Comparison of ENCODE assay signal across 20 mouse cellular contexts in the genomic region with DNA sequence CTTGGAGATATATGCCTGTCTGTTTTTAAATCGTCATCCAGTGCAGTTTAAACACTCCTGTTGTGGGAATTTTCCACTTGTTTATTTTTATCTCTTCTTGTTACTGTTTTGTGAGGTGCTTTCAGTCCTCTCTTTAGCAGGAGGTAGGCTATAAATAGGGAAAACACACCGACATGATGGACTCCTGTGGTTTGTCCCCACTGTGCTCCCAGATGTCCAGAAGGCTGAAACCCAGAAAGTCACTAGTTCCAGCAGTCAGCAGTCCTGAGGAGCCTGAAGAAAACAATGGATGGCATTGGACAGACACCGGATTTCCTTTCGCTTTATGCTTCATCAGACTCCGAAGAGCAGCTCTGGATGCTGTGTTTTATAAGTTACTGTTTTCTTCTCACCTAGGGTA. TPM values are rescaled to one million over a fixed set of nuclear protein-coding genes. Genes with fewer than 3 reads are reported as not detected.
DNase-seq lines count a peak whose midpoint lies in the region; TF ChIP-seq lines count a peak whose summit lies in the region.
"Had no signal": no experiment of that assay in that cellular context is flagged by ENCODE, and none has a peak within 500 bp of the region (broad histone marks: within the 10 kb centered on the region; RNA-seq: fewer than 3 reads in every experiment).

No protein-coding gene starts in this region.

- H3K27me3 ChIP-seq in cerebellum, adult 2 months (ENCODE audit: control insufficient read depth, insufficient read depth, low read length), result no peaks in the 10 kb centered on the region
- H3K27me3 ChIP-seq: CH12.LX; forebrain, embryonic 13.5 days; heart, embryonic 15.5 days; intestine, embryonic 15.5 days; Patski had no signal

- peak; percentile 78 for DNase-seq in cerebellum, adult 11 months
- DNase-seq in cerebellum, adult 2 months, result peak; percentile 91 to 96
- peak; percentile 47 to 66 for DNase-seq in cerebellum, postnatal 10 days
- DNase-seq in left cerebral cortex, adult 18-20 months (ENCODE audit: low spot score in 2 of 2), result no peak
- DNase-seq in spleen, postnatal 36 days (ENCODE audit: low spot score in 2 of 2), result no peak
- DNase-seq in gastrocnemius, postnatal 4 days (ENCODE audit: low spot score in 2 of 2), result no peak
- DNase-seq: adrenal gland, postnatal 14 days; forebrain, postnatal 0 days; gastrocnemius, postnatal 36 days; heart, adult 18-20 months; kidney, adult 18-20 months had no signal

- no peak overlapping the region for H3K4me3 ChIP-seq in cerebellum, adult 2 months (replicated peaks; ENCODE audit: insufficient read depth, low read depth, low read length)
- H3K4me3 ChIP-seq: embryonic facial prominence, embryonic 10.5 days; forebrain, embryonic 13.5 days; heart, embryonic 15.5 days; hindbrain, embryonic 10.5 days; intestine, embryonic 15.5 days had no signal

- H3K27ac ChIP-seq in cerebellum, adult 2 months (ENCODE audit: insufficient read depth, low read length), result peak overlapping the region; percentile 91
- H3K27ac ChIP-seq: embryonic facial prominence, embryonic 10.5 days; forebrain, embryonic 13.5 days; heart, embryonic 15.5 days; hindbrain, embryonic 10.5 days; hindbrain, embryonic 14.5 days; intestine, embryonic 15.5 days had no signal

- 0 out of 2 replicates have a peak, but pooled peaks have one; percentile 15 for TF ChIP-seq POLR2A in cerebellum, adult 2 months (IDR thresholded peaks at IDR 0.05; ENCODE audit: borderline replicate concordance, insufficient read depth, low read length)

- TF ChIP-seq CTCF in cerebellum, adult 2 months (IDR thresholded peaks at IDR 0.05; ENCODE audit: borderline replicate concordance, insufficient read depth, low read depth, low read length), result no peak

- 9% methylated on average over 5 of the region's 5 CpGs for WGBS in cerebellum, adult 2 months

- H3K4me1 ChIP-seq in cerebellum, adult 2 months (ENCODE audit: control insufficient read depth, insufficient read depth, low read length), result peaks cover 13% of the 10 kb centered on the region; the same call in 1 of the 2 replicates
- H3K4me1 ChIP-seq: embryonic facial prominence, embryonic 10.5 days; forebrain, embryonic 13.5 days; heart, embryonic 15.5 days; hindbrain, embryonic 10.5 days; intestine, embryonic 15.5 days had no signal

RNA-seq across cellular contexts. Expression of a gene that starts 55.2 kb away (rescaled TPM):
- polyA plus RNA-seq in cerebellum, adult 2 months (2012; rRNA removed), result 55.0 and 56.9 TPM in 2 replicates
- total RNA-seq in left cerebral cortex, adult 18-20 months (2021), result 10 to 100 TPM; 23.9 to 29.3 TPM
- total RNA-seq in gastrocnemius, postnatal 4 days (2021), result 10 to 100 TPM; 13.3 to 14.7 TPM
- total RNA-seq: CH12.LX had no signal
- polyA plus RNA-seq: activated CD4-positive, CD25-positive, alpha-beta regulatory T cell, adult 4 months; Patski had no signal

Comparison
In these comparisons a context has a peak if more than half of its experiments do, and no peak if none do; other contexts are left out.
1. DNase-seq: peak in cerebellum, adult 11 months (single experiment), cerebellum, adult 2 months (2 of 2) and cerebellum, postnatal 10 days (2 of 2); none in left cerebral cortex, adult 18-20 months (0 of 2), spleen, postnatal 36 days (0 of 2) and gastrocnemius, postnatal 4 days (0 of 2).